Mouse (Mus musculus): ENCODE data around the gene Mrps27.

Gene Mrps27

DNA sequence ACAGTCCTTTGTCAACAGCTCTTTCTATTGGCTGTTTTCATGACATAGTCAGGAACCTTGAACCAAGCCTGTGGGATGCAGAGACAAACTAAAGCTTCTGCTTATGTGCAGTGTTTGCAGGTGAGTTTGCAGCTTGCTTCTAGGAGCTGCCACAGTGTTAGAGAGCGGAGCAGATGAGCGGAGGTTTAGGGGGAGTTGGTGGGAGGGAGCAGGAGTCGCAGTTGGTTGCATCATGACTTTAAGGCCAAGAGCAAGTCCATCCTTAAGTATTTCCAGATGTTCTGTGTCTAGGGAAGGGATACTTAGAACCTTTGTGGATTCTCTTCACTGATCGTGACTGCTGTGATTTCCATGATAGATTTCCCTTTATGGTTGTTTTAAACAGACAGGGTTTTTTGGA, 29.6 kb downstream of the Mrps27 start:
- in situ Hi-C loops (cut with MboI; ENCODE audit: low pct_unique_long_range_greater_than_20kb in 1 of 2, low sequenced_read_pairs in 2 of 2, unreplicated experiment in 1 of 2): loop anchor here (10.0 to 25.0 kb wide), 2 partner anchors 463 to 471 kb away; no protein-coding TSS in a partner anchor

- in situ Hi-C loops (cut with MboI; ENCODE audit: low pct_unique_long_range_greater_than_20kb in 1 of 2, low sequenced_read_pairs in 2 of 2, unreplicated experiment in 1 of 2): loop anchor here in 1 of 2 experiments (10.0 kb wide), 1 partner anchor 469 kb away; no protein-coding TSS in a partner anchor
Observed at GRCm38 (mm10) chr13:99375550-99375949, 31.0 kb downstream of the Mrps27 start.

DNA sequence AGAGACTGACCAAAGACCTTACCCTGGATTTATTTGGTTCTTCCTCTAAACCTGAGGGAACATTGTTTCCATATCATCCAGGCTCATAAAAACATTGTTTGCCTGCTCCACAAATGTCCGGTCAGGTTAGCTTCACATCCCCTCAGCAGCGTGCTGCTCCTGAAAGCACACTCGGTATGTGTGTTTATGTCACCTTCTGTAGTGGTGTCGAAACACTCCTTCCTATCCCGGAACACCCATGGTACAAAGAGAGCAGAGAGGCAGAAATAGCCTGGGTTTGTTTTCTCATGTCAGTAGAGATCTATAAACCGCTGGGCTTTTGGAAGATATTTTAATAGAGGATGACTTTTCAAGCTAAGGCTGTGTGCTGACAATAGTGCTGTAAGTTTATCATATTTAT, 32.5 kb downstream of the Mrps27 start:
- in situ Hi-C loops (cut with MboI; ENCODE audit: low pct_unique_long_range_greater_than_20kb in 1 of 2, low sequenced_read_pairs in 2 of 2, unreplicated experiment in 1 of 2): loop anchor here in 1 of 2 experiments (10.0 kb wide), 1 partner anchor 468 kb away; no protein-coding TSS in a partner anchor

GRCm38 (mm10) chr13:99378223-99378622, 33.6 kb downstream of the Mrps27 start:
- in situ Hi-C loops (cut with MboI; ENCODE audit: low pct_unique_long_range_greater_than_20kb in 1 of 2, low sequenced_read_pairs in 2 of 2, unreplicated experiment in 1 of 2): loop anchor here in 1 of 2 experiments (10.0 kb wide), 1 partner anchor 467 kb away; no protein-coding TSS in a partner anchor

DNA sequence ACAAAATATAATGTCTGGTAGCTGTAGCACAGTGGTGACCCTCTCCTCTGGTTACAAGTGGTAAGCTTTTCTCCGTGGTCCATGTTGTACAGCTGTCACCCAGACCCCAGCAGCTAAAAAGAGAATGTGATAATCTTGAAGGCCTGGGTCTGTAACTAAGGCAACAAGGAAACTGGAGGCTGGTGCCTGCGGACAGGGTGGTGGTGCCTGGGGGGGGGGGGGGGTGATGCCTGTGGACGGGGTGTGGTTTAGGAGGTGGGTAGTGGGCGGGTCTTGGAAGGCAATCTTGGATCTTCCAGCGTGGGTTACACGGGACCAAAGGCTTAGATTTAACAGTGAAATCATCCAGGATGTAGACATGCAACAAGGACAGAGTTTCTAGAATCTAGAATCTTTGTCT, 37.8 kb downstream of the Mrps27 start:
- in situ Hi-C loops (cut with MboI; ENCODE audit: low pct_unique_long_range_greater_than_20kb in 1 of 2, low sequenced_read_pairs in 2 of 2, unreplicated experiment in 1 of 2): no loop called here

DNA sequence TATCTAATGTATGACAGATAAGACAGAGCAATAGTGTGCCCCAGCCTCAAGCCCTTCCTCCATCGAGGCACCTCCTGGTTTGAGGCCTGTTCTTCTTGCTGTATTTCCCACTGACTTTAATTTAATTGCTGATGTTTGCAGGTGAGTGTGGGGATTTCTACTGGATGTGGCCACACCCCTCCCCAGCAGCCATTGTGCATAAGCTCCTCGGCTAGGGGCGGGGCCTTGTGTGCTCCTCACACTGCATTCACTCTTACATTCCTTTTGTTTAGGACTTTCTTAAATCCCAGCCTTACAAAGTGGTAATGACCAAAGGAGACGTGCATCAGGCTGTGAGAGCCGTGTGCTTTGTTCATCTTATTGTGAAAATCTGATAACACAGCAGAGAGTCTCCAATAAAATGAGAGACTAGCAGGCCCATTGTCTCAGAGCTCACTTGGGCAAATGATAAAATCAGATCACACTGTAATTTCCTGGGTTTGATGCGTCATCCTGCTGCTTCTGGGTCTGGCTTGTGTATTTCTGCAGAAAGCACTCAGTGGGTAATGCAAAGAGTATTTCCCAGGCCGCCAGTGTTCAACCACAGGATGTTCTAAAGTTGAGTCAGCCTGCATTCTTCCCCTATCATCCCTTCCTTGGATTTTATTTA, 40.1 kb downstream of the Mrps27 start:
- in situ Hi-C loops (cut with MboI; ENCODE audit: low pct_unique_long_range_greater_than_20kb in 1 of 2, low sequenced_read_pairs in 2 of 2, unreplicated experiment in 1 of 2): no loop called here

- in situ Hi-C loops (cut with MboI; ENCODE audit: low pct_unique_long_range_greater_than_20kb in 1 of 2, low sequenced_read_pairs in 2 of 2, unreplicated experiment in 1 of 2): no loop called here
Observed at GRCm38 (mm10) chr13:99385911-99386310, 41.3 kb downstream of the Mrps27 start.

GRCm38 (mm10) chr13:99386341-99386740, 41.8 kb downstream of the Mrps27 start:
- in situ Hi-C loops (cut with MboI; ENCODE audit: low pct_unique_long_range_greater_than_20kb in 1 of 2, low sequenced_read_pairs in 2 of 2, unreplicated experiment in 1 of 2): no loop called here

DNA sequence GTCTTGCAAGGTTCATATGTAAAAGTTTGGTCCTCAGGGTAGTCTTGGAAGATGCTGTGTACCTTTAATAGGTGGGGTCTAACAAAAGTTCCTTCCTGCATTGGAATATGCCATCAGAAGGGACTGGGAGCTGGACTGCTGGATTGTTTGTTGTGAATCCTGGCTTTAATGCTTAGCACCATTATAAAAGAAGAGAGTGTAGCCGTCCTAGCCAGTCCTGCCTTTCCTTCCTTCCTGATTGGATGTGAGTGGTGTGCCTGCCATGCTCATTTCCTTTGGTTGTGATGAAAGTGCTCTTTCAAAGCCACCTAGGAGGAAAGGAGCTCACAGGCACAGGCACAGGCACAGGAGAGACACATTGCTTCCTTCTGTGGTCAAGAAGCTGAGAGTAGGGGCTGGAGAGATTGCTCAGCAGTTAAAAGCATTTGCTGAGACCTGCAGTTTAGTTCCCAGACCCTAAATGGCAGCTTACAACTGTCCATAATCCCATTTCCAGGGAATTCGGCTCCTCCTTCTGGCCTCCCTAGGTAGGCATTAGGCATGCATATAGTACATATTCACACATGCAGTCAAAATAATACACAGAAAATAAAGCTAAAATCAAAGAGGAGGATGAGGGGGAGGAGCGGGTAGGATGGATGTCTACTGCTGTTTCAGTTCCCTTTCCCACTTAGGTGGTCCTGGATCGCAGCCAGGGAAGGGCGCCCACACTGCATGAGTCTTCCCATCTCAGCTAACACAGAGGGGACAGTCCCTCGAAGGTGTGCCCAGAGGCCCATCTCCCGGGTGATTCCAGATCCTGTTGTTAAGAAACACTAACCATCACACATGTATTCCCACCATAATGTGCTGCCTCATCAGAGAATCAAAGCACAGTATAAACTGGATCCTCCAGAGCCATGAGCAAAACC, 43.6 kb downstream of the Mrps27 start:
- in situ Hi-C loops (cut with MboI; ENCODE audit: low pct_unique_long_range_greater_than_20kb in 1 of 2, low sequenced_read_pairs in 2 of 2, unreplicated experiment in 1 of 2): no loop called here

GRCm38 (mm10) chr13:99391417-99391816, 46.8 kb downstream of the Mrps27 start:
- in situ Hi-C loops (cut with MboI; ENCODE audit: low pct_unique_long_range_greater_than_20kb in 1 of 2, low sequenced_read_pairs in 2 of 2, unreplicated experiment in 1 of 2): no loop called here

DNA sequence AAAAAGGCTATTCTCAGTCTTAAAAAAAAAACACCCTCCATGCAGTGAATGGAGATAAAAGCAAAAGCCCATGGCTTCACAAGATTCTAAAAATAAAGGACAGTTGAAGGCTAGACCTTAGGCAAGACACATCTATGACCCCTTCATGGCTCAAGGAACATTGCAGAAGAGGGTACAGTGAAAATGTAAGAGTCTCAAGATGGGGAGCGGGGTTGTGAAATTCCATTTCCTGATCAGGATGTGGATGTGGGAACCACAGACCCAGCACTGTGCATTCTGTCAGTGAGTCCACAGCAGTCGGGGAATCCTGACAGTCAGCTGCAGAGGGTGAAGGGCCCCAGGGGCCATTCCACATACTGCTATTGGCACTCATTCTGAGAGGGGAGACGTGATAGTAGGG, 48.5 kb downstream of the Mrps27 start:
- in situ Hi-C loops (cut with MboI; ENCODE audit: low pct_unique_long_range_greater_than_20kb in 1 of 2, low sequenced_read_pairs in 2 of 2, unreplicated experiment in 1 of 2): no loop called here

DNA sequence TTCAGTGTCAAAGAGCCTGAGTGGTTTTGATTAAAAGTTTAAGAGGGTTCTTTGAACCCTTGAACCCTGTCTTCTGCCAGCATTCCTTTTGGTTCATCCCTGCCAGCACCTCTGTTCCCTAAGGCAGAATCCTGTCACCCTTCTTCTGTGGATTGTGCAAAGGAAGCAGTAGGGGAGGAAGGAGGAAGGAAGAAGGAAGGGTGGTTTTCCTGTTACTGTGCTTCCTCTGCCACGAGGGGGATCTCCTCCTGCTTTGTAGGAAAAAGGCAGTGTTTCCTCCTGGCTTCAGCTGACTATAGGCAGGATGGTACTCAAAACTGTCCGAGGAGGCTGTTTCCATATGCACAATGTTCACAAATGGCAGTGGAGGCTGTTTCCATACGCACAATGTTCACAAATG, 50.1 kb downstream of the Mrps27 start:
- in situ Hi-C loops (cut with MboI; ENCODE audit: low pct_unique_long_range_greater_than_20kb in 1 of 2, low sequenced_read_pairs in 2 of 2, unreplicated experiment in 1 of 2): no loop called here

- in situ Hi-C loops (cut with MboI; ENCODE audit: low pct_unique_long_range_greater_than_20kb in 1 of 2, low sequenced_read_pairs in 2 of 2, unreplicated experiment in 1 of 2): no loop called here
Observed at GRCm38 (mm10) chr13:99395531-99395930, 50.9 kb downstream of the Mrps27 start.

DNA sequence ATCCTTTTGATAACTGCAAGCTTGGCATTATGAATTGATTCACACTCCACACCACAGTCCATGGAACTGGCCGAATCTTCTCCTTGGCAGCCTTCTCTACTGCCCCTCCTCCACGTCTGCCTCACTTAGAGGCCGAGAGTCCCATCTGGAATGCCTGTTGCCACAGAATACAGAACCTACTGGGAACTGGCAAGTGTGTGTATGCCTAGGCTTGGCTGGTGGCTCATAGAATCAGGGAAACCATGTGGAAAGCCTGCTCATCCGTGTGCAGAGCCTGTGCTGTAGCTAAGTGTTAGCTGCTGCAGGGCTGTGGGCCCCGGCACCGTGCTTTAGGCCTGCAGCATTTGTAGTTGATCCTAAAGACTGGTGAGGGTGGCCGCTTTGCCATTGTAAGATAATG, 52.6 kb downstream of the Mrps27 start:
- in situ Hi-C loops (cut with MboI; ENCODE audit: low pct_unique_long_range_greater_than_20kb in 1 of 2, low sequenced_read_pairs in 2 of 2, unreplicated experiment in 1 of 2): no loop called here

- in situ Hi-C loops (cut with MboI; ENCODE audit: low pct_unique_long_range_greater_than_20kb in 1 of 2, low sequenced_read_pairs in 2 of 2, unreplicated experiment in 1 of 2): no loop called here
Observed at GRCm38 (mm10) chr13:99398149-99398701, 53.6 kb downstream of the Mrps27 start.

- in situ Hi-C loops (cut with MboI; ENCODE audit: low pct_unique_long_range_greater_than_20kb in 1 of 2, low sequenced_read_pairs in 2 of 2, unreplicated experiment in 1 of 2): no loop called here
Observed at GRCm38 (mm10) chr13:99399373-99399772, 54.8 kb downstream of the Mrps27 start.

GRCm38 (mm10) chr13:99409216-99409615, 64.6 kb downstream of the Mrps27 start:
- in situ Hi-C loops (cut with MboI; ENCODE audit: low pct_unique_long_range_greater_than_20kb in 1 of 2, low sequenced_read_pairs in 2 of 2, unreplicated experiment in 1 of 2): no loop called here

GRCm38 (mm10) chr13:99410611-99411515, 66.3 kb downstream of the Mrps27 start:
- in situ Hi-C loops (cut with MboI; ENCODE audit: low pct_unique_long_range_greater_than_20kb in 1 of 2, low sequenced_read_pairs in 2 of 2, unreplicated experiment in 1 of 2): no loop called here

Measured in mouse embryonic stem cell (cell line).